Mouse (Mus musculus) cerebellum, adult 2 months (tissue): ENCODE results near the gene Rasal3.

Source experiments
- CTCF ChIP-seq: fragments of 200-500 bp; IDR thresholded peaks from 2 replicates; pipeline ENCODE4 v1.5.1; 2011; ENCODE audit warnings: low read depth, mild to moderate bottlenecking, control low read depth, low read length, moderate library complexity, borderline replicate concordance; ENCODE audit not compliant: insufficient read depth
- POLR2A ChIP-seq: fragments of 200-500 bp; IDR thresholded peaks from 2 replicates; pipeline ENCODE4 v1.6.1; 2011; ENCODE audit warnings: low read length, control low read depth, borderline replicate concordance; ENCODE audit not compliant: insufficient read depth

DNA sequence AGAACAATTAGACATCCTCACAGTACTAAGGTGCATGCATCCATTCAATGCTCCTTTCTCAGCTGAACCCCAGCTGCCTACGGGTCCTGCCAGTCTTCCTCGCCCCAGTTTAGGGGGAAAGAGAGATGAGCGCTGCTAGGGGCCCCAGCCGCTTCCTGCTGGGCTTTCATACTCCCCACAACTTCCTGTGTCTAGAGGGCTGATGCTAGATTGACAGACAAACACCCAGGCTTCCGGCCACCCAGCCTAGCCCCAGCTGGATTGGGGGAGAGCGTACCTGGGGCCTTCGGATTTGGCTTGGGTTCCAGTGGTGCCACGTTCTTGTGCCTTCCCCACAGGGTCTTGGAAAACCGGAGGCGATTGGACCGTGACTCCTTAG is 615 bp downstream of the Rasal3 start:
- TF ChIP-seq CTCF (no peak), POLR2A (no peak)
